Mouse (Mus musculus) midbrain, postnatal 0 days (tissue): ENCODE measurements around the gene Tecta. TPM values are rescaled to one million over a fixed set of nuclear protein-coding genes. Genes with fewer than 3 reads are reported as not detected.

Experiments
- ATAC-seq: fragments of 200-750 bp; cut with Nextera tagmentation; 2 replicates; pipeline ENCODE4 v1.8.0; 2017; ENCODE audit warnings: moderate number of reproducible peaks, mild to moderate bottlenecking, moderate TSS enrichment, moderate library complexity; ENCODE audit not compliant: low FRiP score
- DNase-seq: peaks from one replicate; pipeline ENCODE4 v3.0.0-alpha.2; 2015; ENCODE audit warnings: low spot score
- H3K27ac ChIP-seq: fragments of 300-500 bp; sonication (generic); 2 replicates; pipeline ENCODE4 v1.5.1; 2014; ENCODE audit warnings: low read depth, mild to moderate bottlenecking, low read length, mixed read lengths
- H3K27me3 ChIP-seq: fragments of 300-500 bp; sonication (generic); 2 replicates; pipeline ENCODE4 v1.6.1; 2014; ENCODE audit warnings: low read length, control low read depth, mixed read lengths; ENCODE audit not compliant: insufficient read depth
- H3K36me3 ChIP-seq: fragments of 300-500 bp; sonication (generic); 2 replicates; pipeline ENCODE4 v1.6.1; 2014; ENCODE audit warnings: low read length, control low read depth, mixed read lengths; ENCODE audit not compliant: insufficient read depth
- H3K4me1 ChIP-seq: fragments of 300-500 bp; sonication (generic); 2 replicates; pipeline ENCODE4 v1.6.1; 2014; ENCODE audit warnings: mild to moderate bottlenecking, control low read depth, antibody characterized with exemption, low read length, mixed read lengths; ENCODE audit not compliant: insufficient read depth
- H3K4me2 ChIP-seq: fragments of 300-500 bp; sonication (generic); 2 replicates; pipeline ENCODE4 v1.6.1; 2014; ENCODE audit warnings: low read depth, mild to moderate bottlenecking, low read length, mixed read lengths; ENCODE audit not compliant: poor library complexity, severe bottlenecking
- H3K4me3 ChIP-seq: fragments of 300-500 bp; sonication (generic); 2 replicates; pipeline ENCODE4 v1.5.1; 2014; ENCODE audit warnings: low read depth, mild to moderate bottlenecking, low read length, moderate library complexity
- H3K9ac ChIP-seq: fragments of 300-500 bp; sonication (generic); replicated peaks from 2 replicates; pipeline ENCODE4 v1.6.1; 2014; ENCODE audit warnings: mild to moderate bottlenecking, low read length, moderate library complexity, mixed read lengths; ENCODE audit not compliant: poor library complexity, severe bottlenecking
- H3K9me3 ChIP-seq: fragments of 300-500 bp; sonication (generic); 2 replicates; pipeline ENCODE4 v1.6.1; 2016; ENCODE audit warnings: low read length, control low read depth
- CTCF ChIP-seq: IDR thresholded peaks from 2 replicates; pipeline ENCODE4 v1.5.1; 2016; ENCODE audit warnings: antibody characterized with exemption, mild to moderate bottlenecking
- WGBS: fragments of 180-500 bp; shearing (Covaris S2); extraction: QIAGEN DNeasy Blood & Tissue Kit; methylation state at CpG from one replicate; pipeline ENCODE4 v1.1.7; 2014; 5-methylcytosine and 5-hydroxymethylcytosine counted together
- polyA plus RNA-seq: library from polyadenylated mRNA; unstranded; fragments of >200 nt; fragmentation: Nextera tagmentation; extraction: Ambion mirVana; gene quantifications from 2 replicates; pipeline ENCODE4 v1.2.1, GENCODE M21; 2015
- total RNA-seq: library from RNA; depleted of rRNA; stranded (reverse); fragments of >200 nt; gene quantifications from 2 replicates; pipeline ENCODE4 v1.2.3, GENCODE M21; 2014

Tecta gene
- total and polyA plus RNA-seq, 2 experiments from 2014 or later = 0.33 to 0.84 TPM

DNA sequence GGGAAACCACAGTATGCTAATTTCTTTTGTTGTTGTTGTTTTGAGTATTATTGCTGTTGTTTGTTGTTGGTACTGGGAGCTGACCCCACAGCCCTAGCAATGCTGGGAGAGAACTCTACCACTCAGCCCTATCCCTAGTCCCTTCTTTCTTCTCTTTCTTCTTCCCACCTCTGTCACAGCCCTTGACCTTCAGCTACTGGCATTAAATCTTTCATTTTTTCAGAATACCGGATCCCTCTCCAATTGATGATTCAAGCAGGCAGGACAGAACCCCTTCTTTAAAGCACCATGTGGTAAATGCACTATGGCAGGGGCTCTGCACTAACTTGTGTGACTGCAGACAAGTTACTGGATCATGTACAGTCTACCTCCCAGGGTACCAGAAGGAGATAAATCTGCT is 63.2 kb downstream of the Tecta start:
- ATAC-seq = no peak
- no peak overlapping the region for H3K4me2 ChIP-seq
- WGBS = 72% methylated on average over 1 of the region's 1 CpGs

GRCm38 (mm10) chr9:42334885-42335284 is 64.8 kb downstream of the Tecta start:
- H3K27me3 ChIP-seq = no peaks in the 10 kb centered on the region
- WGBS = 97% methylated on average over 3 of the region's 3 CpGs

More for the DNA sequence above, 63.2 kb downstream of the Tecta start:
- Histone ChIP-seq H3K27ac (no peak overlapping the region), H3K4me1 (no peaks in the 10 kb centered on the region), H3K9ac (no peak overlapping the region), H3K27me3 (no peaks in the 10 kb centered on the region), H3K36me3 (no peaks in the 10 kb centered on the region), H3K9me3 (no peaks in the 10 kb centered on the region), H3K4me3 (no peak overlapping the region)
- TF ChIP-seq CTCF = no peak
- no peak for DNase-seq

DNA sequence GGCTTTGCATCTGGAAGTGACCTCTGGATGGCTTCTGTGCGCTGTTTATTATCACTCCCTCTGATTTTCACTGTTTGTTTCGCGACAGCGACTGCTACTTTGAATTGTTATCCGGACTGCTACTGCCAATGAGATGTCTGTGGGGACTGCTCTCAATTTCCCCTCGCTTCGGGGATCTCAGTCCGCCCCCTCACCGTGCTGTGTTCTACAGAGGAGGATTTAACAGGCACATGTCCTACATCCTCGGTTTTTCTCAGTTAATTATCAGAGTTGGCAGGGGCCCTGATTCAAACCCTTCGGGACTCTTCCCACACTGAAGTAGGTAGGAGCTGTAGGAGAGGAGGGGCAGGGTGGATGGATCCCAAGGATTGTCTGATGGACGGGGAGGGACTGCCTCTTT is 67.0 kb downstream of the Tecta start:
- ATAC-seq = no peak
- H3K36me3 ChIP-seq = no peaks in the 10 kb centered on the region
- H3K4me3 ChIP-seq = no peak overlapping the region
- H3K9me3 ChIP-seq = no peaks in the 10 kb centered on the region
- H3K4me2 ChIP-seq = no peak overlapping the region
- peak; percentile 26 for DNase-seq
- H3K4me1 ChIP-seq = no peaks in the 10 kb centered on the region
- no peaks in the 10 kb centered on the region for H3K27me3 ChIP-seq
- 65% methylated on average over 12 of the region's 12 CpGs for WGBS
- no peak overlapping the region for H3K9ac ChIP-seq
- TF ChIP-seq CTCF = no peak
- no peak overlapping the region for H3K27ac ChIP-seq

More at GRCm38 (mm10) chr9:42334885-42335284, 64.8 kb downstream of the Tecta start:
- Histone ChIP-seq H3K36me3 (no peaks in the 10 kb centered on the region), H3K4me1 (no peaks in the 10 kb centered on the region), H3K9me3 (no peaks in the 10 kb centered on the region), H3K9ac (no peak overlapping the region), H3K4me3 (no peak overlapping the region), H3K4me2 (no peak overlapping the region), H3K27ac (no peak overlapping the region)
- no peak for TF ChIP-seq CTCF
- no peak for DNase-seq
- ATAC-seq = no peak

GRCm38 (mm10) chr9:42331341-42331740 is 68.4 kb downstream of the Tecta start:
- WGBS = 54% methylated on average over 7 of the region's 7 CpGs
- no peaks in the 10 kb centered on the region for H3K27me3 ChIP-seq
- no peak overlapping the region for H3K27ac ChIP-seq
- no peak overlapping the region for H3K9ac ChIP-seq
- ATAC-seq = no peak
- no peak overlapping the region for H3K4me3 ChIP-seq
- no peaks in the 10 kb centered on the region for H3K4me1 ChIP-seq
- H3K36me3 ChIP-seq = no peaks in the 10 kb centered on the region
- no peak for TF ChIP-seq CTCF
- DNase-seq = peak; percentile 28
- H3K9me3 ChIP-seq = no peaks in the 10 kb centered on the region
- H3K4me2 ChIP-seq = no peak overlapping the region

GRCm38 (mm10) chr9:42329753-42330152 is 70.0 kb downstream of the Tecta start:
- no peaks in the 10 kb centered on the region for H3K9me3 ChIP-seq
- no peak overlapping the region for H3K27ac ChIP-seq
- no peak for TF ChIP-seq CTCF
- no peaks in the 10 kb centered on the region for H3K4me1 ChIP-seq
- WGBS = 76% methylated on average over 9 of the region's 9 CpGs
- ATAC-seq (no peak), DNase-seq (peak; percentile 52)
- H3K36me3 ChIP-seq = no peaks in the 10 kb centered on the region
- no peak overlapping the region for H3K4me2 ChIP-seq
- no peaks in the 10 kb centered on the region for H3K27me3 ChIP-seq
- no peak overlapping the region for H3K9ac ChIP-seq
- no peak overlapping the region for H3K4me3 ChIP-seq

- Histone ChIP-seq H3K4me2 (no peak overlapping the region), H3K27me3 (no peaks in the 10 kb centered on the region), H3K9me3 (no peaks in the 10 kb centered on the region), H3K9ac (no peak overlapping the region), H3K4me1 (no peaks in the 10 kb centered on the region), H3K27ac (no peak overlapping the region), H3K36me3 (no peaks in the 10 kb centered on the region), H3K4me3 (no peak overlapping the region)
- peak; percentile 81 for TF ChIP-seq CTCF
- ATAC-seq = 0 out of 2 replicates have a peak, but pooled peaks have one; percentile 38
- peak; percentile 86 for DNase-seq
- 18% methylated on average over 11 of the region's 11 CpGs for WGBS
Observed at GRCm38 (mm10) chr9:42326688-42327440, 72.9 kb downstream of the Tecta start.
